Mouse (Mus musculus) gastrocnemius, postnatal 36 days (tissue): ENCODE results near the gene Lipk. TPM values are rescaled to one million over a fixed set of nuclear protein-coding genes. Genes with fewer than 3 reads are reported as not detected.

Source experiments
- DNase-seq, 2 experiments: peaks; one replicate each; pipeline ENCODE4 v3.0.0; 2022
- intact Hi-C: fragments of 180-260 bp; cut with DNase I; formaldehyde crosslinking; loops from one replicate; pipeline ENCODE4 v1.15.1; 2025
- long read RNA-seq, 2 experiments: library from polyadenylated mRNA; stranded (forward); transcript quantifications; one replicate each; pipeline ENCODE4 v2.0.0; 2021
- total RNA-seq, 2 experiments: library from RNA; stranded (reverse); gene quantifications; 2 replicates each; pipeline ENCODE4 v1.2.3; 2021

The Lipk gene
- total RNA-seq: not detected
- long read RNA-seq, experiment 1: 0 reads
- long read RNA-seq, experiment 2: 0 reads

DNA sequence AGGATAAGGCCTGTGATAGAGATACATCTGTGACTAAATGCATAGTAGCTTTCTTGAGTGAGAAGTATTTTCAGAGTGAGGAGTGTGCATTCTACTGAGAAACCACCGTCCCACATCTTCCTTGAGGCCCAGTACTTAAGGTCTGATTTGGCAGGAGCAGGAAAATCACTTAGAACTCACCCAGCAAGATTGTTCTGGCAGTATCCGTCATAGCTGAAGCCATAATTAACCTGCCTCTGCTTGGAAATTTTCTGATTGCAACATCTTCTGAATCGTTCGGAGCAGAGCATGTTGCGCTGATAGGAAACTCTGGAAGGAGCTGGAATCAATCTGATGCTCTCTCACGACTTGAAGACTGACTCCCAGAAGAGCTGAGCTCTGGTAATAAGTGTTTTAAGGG lies at the start of gene Lipk:
Gene Lipk, plus strand, starts transcription at position 289 of the 400 bp plus-strand sequence.
- DNase-seq: no peak
- intact Hi-C loops: no loop called here

DNA sequence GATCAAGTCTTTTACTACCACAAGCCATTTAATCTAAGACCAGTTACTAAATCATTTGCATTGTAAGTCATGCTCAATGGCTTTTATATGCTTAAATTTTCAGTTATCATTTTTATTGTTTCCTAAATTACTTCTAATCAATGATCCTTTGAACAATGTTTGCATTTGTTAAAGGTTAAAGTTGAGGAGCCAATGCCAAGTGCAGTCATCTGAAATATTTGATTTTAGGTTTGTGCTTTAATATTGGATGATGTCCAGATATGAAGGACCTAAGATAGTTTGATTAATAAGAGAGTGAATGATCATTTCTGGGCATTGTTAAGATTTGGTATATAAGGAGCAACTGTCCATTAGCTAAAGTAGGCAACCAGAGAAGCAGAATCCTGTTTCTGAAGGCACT lies 47.2 kb upstream of the Lipk start, which contains the start of gene Lipf:
Gene Lipf, plus strand, starts transcription at position 301 of the 400 bp plus-strand sequence.
- intact Hi-C loops: no loop called here
- DNase-seq: no peak

- intact Hi-C loops: no loop called here
These were observed 29.1 kb upstream of the Lipk start for GRCm38 (mm10) chr19:33979007-33979406.

DNA sequence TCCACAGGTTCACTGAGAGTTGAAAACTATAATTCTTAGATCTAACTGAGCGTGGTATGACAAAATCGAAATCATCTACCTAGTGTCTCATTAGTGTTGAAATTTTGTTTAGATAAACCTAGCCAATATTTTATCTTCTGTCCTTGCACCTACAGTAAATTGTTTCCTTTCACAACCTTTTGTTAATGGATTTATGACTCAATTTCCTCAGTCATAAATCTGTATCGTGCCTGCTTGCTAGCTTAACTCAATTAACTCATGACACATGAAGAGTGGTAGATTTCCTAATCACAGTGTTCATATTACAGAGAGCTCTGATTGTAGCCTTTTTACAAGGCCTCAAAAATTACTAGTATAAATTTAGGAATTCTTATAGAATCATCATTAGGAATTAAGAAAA lies 25.0 kb upstream of the Lipk start:
- intact Hi-C loops: no loop called here
- DNase-seq: no peak

More at GRCm38 (mm10) chr19:33979007-33979406, 29.1 kb upstream of the Lipk start:
- DNase-seq: no peak

- no peak for DNase-seq
- intact Hi-C loops: no loop called here
These were observed 13.5 kb downstream of the Lipk start for GRCm38 (mm10) chr19:34021440-34022172.

DNA sequence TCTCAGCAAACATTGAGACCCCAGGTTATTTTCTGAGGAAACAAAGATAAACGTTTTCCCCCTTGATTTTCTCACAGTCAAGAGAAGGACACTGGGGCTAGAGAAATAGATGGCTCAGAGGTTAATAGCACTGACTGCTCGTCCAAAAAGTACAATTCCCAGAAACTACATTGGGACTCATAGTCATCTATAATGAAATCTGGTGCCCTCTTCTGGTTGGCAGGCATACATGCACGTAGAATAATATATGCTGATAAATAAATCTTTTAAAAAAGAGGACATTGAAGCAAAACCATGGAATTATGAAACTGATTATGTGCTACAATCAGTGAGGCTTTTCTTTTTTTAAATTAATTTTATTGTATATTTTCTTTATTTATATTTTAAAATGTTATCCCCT lies 14.7 kb downstream of the Lipk start:
- intact Hi-C loops: no loop called here
- DNase-seq: no peak

DNA sequence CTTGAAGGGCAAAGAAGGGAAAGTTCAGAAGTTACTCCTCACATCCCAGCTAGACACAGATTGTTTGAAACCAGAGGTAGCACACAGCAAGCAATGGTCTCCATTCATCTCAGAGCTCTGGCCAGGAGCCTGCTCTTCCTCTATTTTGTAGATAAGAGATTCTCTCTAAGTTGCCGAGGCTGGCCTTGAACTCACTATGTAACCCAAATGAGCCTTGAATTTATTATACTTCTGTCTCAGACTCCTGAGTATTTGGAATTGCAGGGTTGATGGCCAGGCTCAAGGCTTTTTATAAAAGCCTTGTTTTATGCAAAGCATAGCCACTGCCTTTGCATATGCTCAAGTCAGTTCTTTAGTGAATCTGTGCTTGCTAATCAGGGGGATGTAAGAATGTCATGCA lies 31.6 kb downstream of the Lipk start:
- intact Hi-C loops: no loop called here

GRCm38 (mm10) chr19:34043008-34043407 lies 34.9 kb downstream of the Lipk start:
- no peak for DNase-seq
- intact Hi-C loops: no loop called here

More for the DNA sequence above, 31.6 kb downstream of the Lipk start:
- DNase-seq: no peak

DNA sequence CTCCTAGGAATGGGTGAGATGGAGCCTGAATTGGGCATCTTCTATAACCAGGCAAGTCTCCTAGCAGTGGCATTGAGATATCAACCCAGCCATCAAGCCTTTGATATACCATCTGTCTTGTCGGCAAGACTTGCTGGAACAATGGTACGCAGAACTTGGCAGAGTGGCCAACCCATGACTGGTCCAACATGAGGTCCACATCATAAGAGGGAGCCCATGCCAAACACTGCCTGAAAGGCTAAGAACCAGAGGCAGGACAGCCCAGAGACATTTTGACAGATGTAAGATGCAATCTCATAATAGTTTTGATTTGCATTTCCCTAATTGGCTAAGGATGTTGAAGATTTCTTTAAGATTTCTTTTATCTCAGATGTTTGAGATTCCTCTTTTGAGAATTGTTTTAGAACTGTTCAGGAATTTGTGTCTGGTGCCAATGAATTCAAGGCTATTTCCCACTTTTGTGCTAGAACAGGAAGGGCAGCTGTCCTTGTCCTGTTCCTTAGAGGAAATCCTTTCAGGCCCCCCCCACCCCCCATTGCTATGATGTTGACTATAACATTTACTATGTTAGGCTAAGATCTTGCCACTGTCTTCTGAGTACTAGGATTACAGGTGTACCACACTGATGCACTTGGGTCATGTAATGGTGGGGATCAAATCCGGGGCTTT lies 41.4 kb downstream of the Lipk start:
- intact Hi-C loops: no loop called here
- no peak for DNase-seq

DNA sequence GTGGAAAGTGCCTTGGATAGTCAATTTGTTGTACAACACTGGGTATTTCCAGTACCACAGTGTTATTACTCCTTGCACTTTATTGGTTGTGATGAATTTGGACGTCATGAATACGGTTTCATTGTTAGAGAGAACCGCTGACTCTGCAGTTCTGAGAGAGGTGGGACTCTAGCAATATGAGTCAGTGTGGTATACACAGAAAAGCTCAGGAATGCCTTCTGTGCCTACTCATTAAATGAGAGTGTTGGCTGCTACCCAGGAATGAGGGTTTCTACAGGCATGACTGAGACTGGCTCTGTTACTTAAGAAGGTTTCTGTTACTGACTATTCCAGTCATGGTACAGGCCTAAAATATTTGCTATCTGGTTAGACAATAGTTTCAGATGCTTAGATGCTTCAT lies 43.4 kb downstream of the Lipk start:
- no peak for DNase-seq
- intact Hi-C loops: no loop called here

GRCm38 (mm10) chr19:34063547-34063946 lies 55.5 kb downstream of the Lipk start:
- no peak for DNase-seq
- intact Hi-C loops: no loop called here

DNA sequence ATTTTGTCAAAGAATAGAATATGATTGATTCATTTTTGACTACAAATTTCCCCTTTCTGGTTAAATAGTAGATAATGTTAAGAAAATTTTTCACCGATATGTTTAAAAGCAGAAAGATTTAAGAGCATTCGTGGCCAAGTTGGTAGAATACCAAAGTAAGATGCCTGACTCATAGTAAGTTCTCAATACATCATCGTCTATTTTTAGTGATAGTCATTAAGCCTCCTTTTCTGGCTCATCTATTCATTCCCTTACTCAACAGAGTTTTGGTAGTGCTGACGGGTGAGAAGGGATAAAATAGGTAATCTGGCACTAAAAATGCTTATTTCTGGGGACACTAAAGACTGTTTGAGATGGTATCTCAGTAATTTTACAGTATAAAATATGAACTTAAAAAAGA lies 56.0 kb downstream of the Lipk start:
- no peak for DNase-seq
- intact Hi-C loops: no loop called here

DNA sequence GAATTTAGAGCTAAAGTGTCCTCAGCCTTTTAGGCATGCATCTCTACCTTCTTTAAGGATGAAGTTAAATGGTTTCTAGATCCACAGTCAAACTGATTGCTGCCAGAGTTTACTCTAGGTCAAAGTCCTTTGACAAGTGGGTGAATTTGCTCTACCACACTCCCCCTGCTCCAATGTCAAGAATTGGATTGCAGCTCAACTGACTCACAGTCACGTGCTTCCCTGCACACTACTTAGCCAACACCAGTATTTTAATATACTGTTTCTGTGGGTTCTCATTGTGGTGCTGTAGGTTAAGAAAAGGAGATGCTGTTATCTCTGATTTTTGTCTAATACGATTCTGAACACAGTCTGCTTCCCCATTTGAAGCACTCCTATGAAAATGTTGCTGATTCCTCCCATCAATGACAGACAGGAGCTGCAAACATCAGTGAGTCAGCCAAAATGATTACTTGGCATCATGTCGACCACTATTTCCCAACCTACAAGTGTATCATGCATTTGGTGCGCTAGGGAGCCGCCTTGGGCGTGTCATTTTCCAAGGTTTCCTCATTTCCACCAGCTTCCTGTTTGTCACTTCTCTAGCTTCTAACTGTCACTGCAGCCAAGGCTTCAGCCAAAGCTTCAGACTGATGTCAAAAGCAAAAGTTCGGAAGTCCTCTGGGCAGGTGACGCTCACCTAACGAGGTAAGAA lies 58.8 kb downstream of the Lipk start, which contains the start of gene Lipn:
Gene Lipn, plus strand, starts transcription at position 580 of the 694 bp plus-strand sequence.
- intact Hi-C loops: no loop called here
- DNase-seq: no peak

DNA sequence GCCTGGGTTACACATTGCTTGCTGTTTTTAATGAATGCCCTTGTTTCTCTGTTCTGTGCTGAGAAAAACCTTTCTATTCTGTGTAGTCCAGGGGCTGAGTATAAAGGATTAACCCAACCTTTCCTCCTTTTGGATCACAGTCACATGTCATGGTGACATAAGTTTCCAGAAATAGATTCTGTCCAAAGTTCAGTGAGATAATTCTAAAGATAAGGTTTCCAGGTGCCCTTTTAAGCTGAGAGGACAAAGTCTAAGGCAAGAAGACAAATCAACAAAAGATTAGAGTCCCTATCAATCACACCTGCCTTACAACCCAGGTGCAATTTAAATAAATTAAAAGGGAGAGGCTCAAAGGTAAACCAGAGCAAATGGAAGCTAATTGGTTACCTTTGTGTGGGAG lies 66.1 kb downstream of the Lipk start:
- no peak for DNase-seq
- intact Hi-C loops: no loop called here

- intact Hi-C loops: no loop called here
- no peak for DNase-seq
These were observed 70.0 kb downstream of the Lipk start for GRCm38 (mm10) chr19:34078130-34078529.

GRCm38 (mm10) chr19:34089011-34089680 lies 81.1 kb downstream of the Lipk start:
- intact Hi-C loops: no loop called here
- DNase-seq: no peak

DNA sequence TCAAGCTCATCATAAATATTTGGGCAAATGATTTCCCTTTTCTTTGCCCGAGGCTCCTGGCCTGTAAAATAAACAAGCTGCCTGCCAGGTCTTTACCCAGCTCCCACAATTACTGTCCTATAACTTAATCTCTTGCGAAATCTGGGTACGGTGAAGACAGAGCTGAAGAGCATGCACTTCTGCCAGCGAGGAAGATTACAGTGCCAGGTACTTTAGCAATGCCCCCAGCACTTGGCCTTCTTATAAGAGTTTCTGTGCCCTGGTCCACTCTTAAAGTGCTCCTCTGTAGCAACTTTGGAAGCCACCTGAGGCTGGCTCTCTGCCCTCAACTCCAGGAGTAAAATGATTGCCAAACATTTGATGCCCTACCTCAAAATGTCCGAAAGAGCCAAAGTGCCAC lies 87.3 kb downstream of the Lipk start:
- intact Hi-C loops: no loop called here
- DNase-seq: no peak

- no peak for DNase-seq
These were observed 88.1 kb downstream of the Lipk start for GRCm38 (mm10) chr19:34096228-34096627.

More at GRCm38 (mm10) chr19:34096228-34096627, 88.1 kb downstream of the Lipk start:
- intact Hi-C loops: no loop called here
